ENCODE assay signal across 16 mouse cellular contexts in the genomic region with DNA sequence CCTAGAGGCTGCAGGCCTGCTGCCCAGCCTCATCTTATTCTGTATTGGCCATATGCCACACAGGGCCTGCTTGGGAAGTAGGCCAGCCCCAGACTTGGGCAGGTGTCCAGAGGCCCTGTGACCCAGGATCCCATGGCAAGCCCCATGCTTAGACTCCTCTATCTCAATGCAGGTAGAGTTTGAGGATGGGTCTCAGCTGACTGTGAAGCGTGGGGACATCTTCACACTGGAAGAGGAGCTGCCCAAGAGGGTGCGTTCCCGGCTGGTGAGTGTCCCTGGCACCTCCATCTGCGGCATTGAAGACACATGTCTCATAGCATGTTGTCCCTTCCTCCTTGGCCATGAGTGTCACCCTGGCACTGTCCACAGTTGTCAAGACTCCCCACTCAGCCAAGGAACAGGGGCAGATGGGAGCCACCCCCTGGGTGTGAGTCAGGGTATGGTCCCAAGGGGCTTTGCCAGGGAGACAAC.
A peak's percentile ranks its signal among the peaks of the same experiment; 100 is the strongest.
DNase-seq lines count a peak whose midpoint lies in the region; ATAC-seq and TF ChIP-seq lines count a peak whose summit lies in the region.
"Had no signal": no experiment of that assay in that cellular context is flagged by ENCODE, and none has a peak within 500 bp of the region (broad histone marks: within the 10 kb centered on the region; RNA-seq: fewer than 3 reads in every experiment).

No protein-coding gene starts in this region.

- H3K9me3 ChIP-seq in hindbrain, postnatal 0 days (ENCODE audit: low read length): no peaks in the 10 kb centered on the region
- no peaks in the 10 kb centered on the region for H3K9me3 ChIP-seq in hindbrain, embryonic 11.5 days (ENCODE audit: control insufficient read depth, low read length)
- H3K9me3 ChIP-seq: embryonic facial prominence, embryonic 12.5 days; midbrain, embryonic 13.5 days had no signal

- no peaks in the 10 kb centered on the region for H3K4me1 ChIP-seq in hindbrain, postnatal 0 days (ENCODE audit: insufficient read depth, low read length)
- no peaks in the 10 kb centered on the region for H3K4me1 ChIP-seq in hindbrain, embryonic 11.5 days (replicated peaks; ENCODE audit: control insufficient read depth, insufficient read depth, low read length)

- H3K9ac ChIP-seq in hindbrain, postnatal 0 days (replicated peaks; ENCODE audit: low read length): 0 out of 2 replicates have a peak overlapping the region, but pooled peaks have one; percentile 24
- H3K9ac ChIP-seq in hindbrain, embryonic 11.5 days (ENCODE audit: low read depth, low read length): no peak overlapping the region
- H3K9ac ChIP-seq: embryonic facial prominence, embryonic 12.5 days; midbrain, embryonic 13.5 days had no signal

- no peak overlapping the region for H3K4me2 ChIP-seq in hindbrain, postnatal 0 days (ENCODE audit: low read depth, low read length)
- H3K4me2 ChIP-seq in hindbrain, embryonic 11.5 days (replicated peaks; ENCODE audit: low read depth, low read length): no peak overlapping the region
- H3K4me2 ChIP-seq: embryonic facial prominence, embryonic 12.5 days; midbrain, embryonic 13.5 days had no signal

- H3K27ac ChIP-seq in hindbrain, postnatal 0 days: no peak overlapping the region
- H3K27ac ChIP-seq in hindbrain, embryonic 11.5 days (ENCODE audit: low read depth, low read length): no peak overlapping the region
- H3K27ac ChIP-seq: embryonic facial prominence, embryonic 12.5 days; midbrain, embryonic 13.5 days had no signal

- no peaks in the 10 kb centered on the region for H3K27me3 ChIP-seq in hindbrain, postnatal 0 days (ENCODE audit: insufficient read depth, low read length)
- H3K27me3 ChIP-seq in hindbrain, embryonic 11.5 days (ENCODE audit: control insufficient read depth, insufficient read depth, low read length): no peaks in the 10 kb centered on the region
- H3K27me3 ChIP-seq: embryonic facial prominence, embryonic 12.5 days; midbrain, embryonic 13.5 days had no signal

- ATAC-seq in hindbrain, postnatal 0 days: no peak
- ATAC-seq in hindbrain, embryonic 11.5 days (ENCODE audit: low FRiP score): no peak
- ATAC-seq in cerebellum, adult (ENCODE audit: insufficient number of reproducible peaks, low FRiP score, low TSS enrichment): peak; percentile 32; the same call in 1 of the 2 replicates
- ATAC-seq: midbrain, embryonic 13.5 days had no signal

- H3K36me3 ChIP-seq in hindbrain, postnatal 0 days (ENCODE audit: insufficient read depth, low read length): peaks cover 56% of the 10 kb centered on the region
- peaks cover 23% of the 10 kb centered on the region; the same call in 1 of the 2 replicates for H3K36me3 ChIP-seq in hindbrain, embryonic 11.5 days (ENCODE audit: control insufficient read depth, insufficient read depth, low read length)

- no peak overlapping the region for H3K4me3 ChIP-seq in hindbrain, postnatal 0 days (ENCODE audit: low read length)
- H3K4me3 ChIP-seq in hindbrain, embryonic 11.5 days (ENCODE audit: low read depth, low read length): no peak overlapping the region
- H3K4me3 ChIP-seq: embryonic facial prominence, embryonic 12.5 days; midbrain, embryonic 13.5 days had no signal

- peak; percentile 38 for DNase-seq in adrenal gland, postnatal 14 days
- no peak for DNase-seq in adrenal gland, adult 18-20 months (ENCODE audit: low spot score in 2 of 2)
- DNase-seq in hindbrain, postnatal 0 days (ENCODE audit: low spot score): no peak
- DNase-seq in hindbrain, embryonic 11.5 days (ENCODE audit: low spot score): no peak
- peak; percentile 24 to 41 for DNase-seq in heart, adult 9 months (ENCODE audit: low spot score in 2 of 2)
- DNase-seq in lung, adult 18-20 months: no peak
- no peak for DNase-seq in left cerebral cortex, adult 8-10 months (ENCODE audit: low spot score in 2 of 2)
- DNase-seq: kidney, adult 11 months; layer of hippocampus, postnatal 36 days; liver; lung, postnatal 14 days; retina, postnatal 1 day; thymus, postnatal 14 days had no signal

- TF ChIP-seq CTCF in hindbrain, postnatal 0 days (IDR thresholded peaks at IDR 0.05; ENCODE audit: low read depth): no peak

- 85% methylated on average over 4 of the region's 4 CpGs for WGBS in hindbrain, postnatal 0 days
- WGBS in hindbrain, embryonic 11.5 days: 95% methylated on average over 4 of the region's 4 CpGs

Comparison
In these comparisons a context has a peak if more than half of its experiments do, and no peak if none do; other contexts are left out.
1. DNase-seq: peak in adrenal gland, postnatal 14 days (single experiment) and heart, adult 9 months (2 of 2); none in adrenal gland, adult 18-20 months (0 of 2), hindbrain, postnatal 0 days (single experiment), hindbrain, embryonic 11.5 days (single experiment), lung, adult 18-20 months (0 of 2) and left cerebral cortex, adult 8-10 months (0 of 2).